Mouse (Mus musculus) bone marrow, adult 2 months (tissue): Measurements from ENCODE around the gene Mrps16.

Source experiments
- CTCF ChIP-seq: fragments of 200-500 bp; IDR thresholded peaks from 2 replicates; pipeline ENCODE4 v1.5.1; 2011; ENCODE audit warnings: low read length, control low read depth; ENCODE audit not compliant: control insufficient read depth, insufficient read depth
- POLR2A ChIP-seq: fragments of 200-500 bp; IDR thresholded peaks from 2 replicates; pipeline ENCODE4 v1.6.1; 2011; ENCODE audit warnings: low read depth, mild to moderate bottlenecking, control low read depth, low read length, borderline replicate concordance; ENCODE audit not compliant: control insufficient read depth

- TF ChIP-seq CTCF (no peak), POLR2A (no peak)
Measured at GRCm38 (mm10) chr14:20379753-20380430, 13.5 kb downstream of the Mrps16 start.
